Mouse (Mus musculus): Measurements from ENCODE around the gene Ppp1r35. TPM values are rescaled to one million over a fixed set of nuclear protein-coding genes. Genes with fewer than 3 reads are reported as not detected.
"Not testable (repeated sequence)": the region's sequence is repeated elsewhere in the genome, so short reads cannot be mapped to it uniquely, and the experiment has no call there.

Gene Ppp1r35
- total RNA-seq, 1 experiment from 2014 or later, result 12.8 TPM

DNA sequence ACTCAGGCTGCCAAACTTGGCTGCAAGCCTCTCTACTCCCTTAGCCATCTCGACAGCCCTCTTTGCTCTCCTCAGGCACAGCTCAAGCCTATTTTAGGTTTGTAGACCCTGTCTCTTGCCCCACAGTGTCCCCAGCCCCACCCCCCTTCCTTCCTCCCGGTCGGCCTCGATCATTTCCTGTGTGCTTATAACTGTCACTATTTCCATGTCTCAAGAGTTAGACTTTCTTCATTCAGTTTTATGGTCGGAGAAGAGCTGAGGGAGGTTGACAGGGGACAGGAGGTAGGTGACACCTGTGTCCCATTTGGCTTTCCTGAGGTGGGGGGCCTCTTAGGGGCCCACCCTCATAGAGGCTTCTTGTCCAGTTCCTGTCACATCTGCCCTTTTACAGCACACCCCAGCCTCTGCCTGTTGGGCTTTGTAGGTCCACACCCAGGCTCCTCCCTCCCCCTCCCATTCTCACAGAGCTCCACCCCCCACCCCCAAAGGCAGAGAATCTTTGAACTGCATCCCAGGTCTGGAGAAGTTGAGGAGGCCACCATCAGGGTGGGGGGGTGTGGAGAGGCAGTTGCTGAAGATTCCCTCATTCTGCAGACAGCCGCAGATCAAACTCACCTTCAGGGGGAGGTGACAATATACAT lies 29.3 kb upstream of the Ppp1r35 start:
- ATAC-seq (ENCODE audit: extremely low read depth, insufficient number of reproducible peaks, low FRiP score, poor library complexity, severe bottlenecking), result no peak

DNA sequence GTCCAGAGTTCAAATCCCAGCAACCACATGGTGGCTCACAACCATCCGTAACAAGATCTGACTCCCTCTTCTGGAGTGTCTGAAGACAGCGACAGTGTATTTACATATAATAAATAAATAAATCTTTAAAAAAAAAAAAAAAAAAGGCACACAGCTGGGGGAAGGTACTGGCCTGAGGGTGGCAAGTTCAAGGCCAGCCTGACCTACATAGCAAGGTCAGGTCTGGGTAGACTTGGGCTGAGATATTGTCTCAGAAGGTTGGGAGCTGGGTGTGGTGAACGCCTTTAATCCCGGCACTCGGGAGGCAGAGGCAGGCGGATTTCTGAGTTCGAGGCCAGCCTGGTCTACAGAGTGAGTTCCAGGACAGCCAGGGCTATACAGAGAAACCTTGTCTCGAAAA lies 28.4 kb upstream of the Ppp1r35 start:
- ATAC-seq (ENCODE audit: extremely low read depth, insufficient number of reproducible peaks, low FRiP score, poor library complexity, severe bottlenecking), result not testable (repeated sequence)

DNA sequence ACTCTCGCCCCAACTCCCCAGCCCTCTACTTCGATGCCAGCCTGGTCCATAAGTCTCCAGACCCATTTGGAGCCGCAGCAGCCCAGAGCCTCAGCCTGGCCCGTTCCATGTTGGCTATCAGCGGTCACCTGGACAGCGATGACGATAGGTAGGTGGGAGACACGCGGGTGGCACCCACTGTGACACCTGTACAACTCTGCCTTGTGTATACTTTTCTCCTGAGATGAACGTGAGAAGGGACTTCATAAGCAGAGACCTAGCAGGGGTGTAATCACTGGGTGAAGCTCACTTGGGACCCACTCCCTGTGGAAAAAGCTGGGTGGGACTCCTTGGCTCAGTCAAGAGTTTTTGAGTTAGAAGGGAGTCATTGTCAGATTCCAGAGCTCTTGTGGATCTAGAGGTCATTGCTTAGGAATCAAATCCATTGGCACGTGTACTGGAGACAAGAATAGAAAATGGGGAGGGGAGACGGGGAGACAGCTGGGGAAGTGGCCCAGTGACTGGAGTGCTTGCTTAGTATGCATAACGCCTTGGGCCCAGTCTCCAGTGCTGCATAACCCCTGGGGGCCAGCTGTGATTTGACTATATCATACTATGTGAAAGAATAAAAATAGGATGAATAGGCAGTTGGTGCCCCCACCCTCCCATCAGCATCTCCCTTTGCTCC lies 27.3 kb upstream of the Ppp1r35 start:
- ATAC-seq (ENCODE audit: extremely low read depth, insufficient number of reproducible peaks, low FRiP score, poor library complexity, severe bottlenecking), result no peak

DNA sequence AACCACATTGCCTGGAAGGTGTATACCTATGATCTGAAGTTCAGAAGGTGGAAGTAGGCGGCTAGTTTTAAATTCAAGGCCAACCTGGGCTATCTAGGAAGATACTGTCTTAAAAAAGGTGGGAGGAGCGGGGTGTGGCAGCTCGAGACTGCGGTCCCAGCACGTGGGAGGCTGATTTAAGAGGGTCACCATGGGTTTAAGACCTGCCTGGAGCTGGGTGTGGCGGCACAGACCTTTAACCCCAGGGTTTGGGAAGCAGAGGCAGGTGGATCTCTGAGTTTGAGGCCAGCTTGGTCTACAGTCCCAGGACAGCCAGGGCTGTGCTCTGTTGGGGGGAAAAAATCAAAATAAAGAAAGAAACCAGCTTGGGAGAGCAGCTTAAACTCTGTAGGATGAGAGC lies 26.7 kb upstream of the Ppp1r35 start:
- no peak for ATAC-seq (ENCODE audit: extremely low read depth, insufficient number of reproducible peaks, low FRiP score, poor library complexity, severe bottlenecking)

DNA sequence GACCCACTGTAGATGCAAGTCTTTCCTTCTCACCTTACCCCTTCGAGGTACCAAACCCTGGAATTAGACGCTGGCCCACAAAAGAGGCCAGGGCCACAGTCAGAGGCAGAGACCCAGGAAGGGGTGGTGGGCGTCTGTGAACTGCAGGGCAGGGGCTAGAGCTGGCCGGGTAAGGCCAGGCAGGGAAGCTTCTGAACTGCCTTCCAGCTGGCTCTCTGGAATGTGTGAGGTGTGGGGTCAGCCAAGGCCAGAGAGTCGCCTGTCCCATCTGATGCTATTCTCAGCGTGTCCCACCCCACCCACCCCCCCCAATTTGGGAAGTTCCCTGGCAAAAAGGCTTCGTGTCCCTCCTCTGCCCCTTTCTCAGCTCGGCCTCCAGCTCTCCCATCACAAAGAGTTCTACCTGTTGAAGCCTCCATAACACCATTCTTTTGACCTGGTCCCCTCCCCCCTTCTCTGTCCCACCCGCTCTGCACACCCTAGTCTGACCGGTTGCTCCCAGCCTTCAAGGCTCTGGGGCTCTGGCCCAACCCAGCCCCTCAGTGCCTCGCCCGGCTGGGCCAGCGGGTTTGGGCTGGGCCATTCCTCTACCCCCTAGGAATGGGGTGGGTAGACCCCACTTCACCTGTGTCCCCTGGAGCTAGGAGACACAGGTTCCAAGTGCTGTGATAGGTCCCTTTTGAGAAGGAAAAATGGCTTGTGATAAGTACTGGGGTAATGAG lies 25.4 kb upstream of the Ppp1r35 start:
- no peak for ATAC-seq (ENCODE audit: extremely low read depth, insufficient number of reproducible peaks, low FRiP score, poor library complexity, severe bottlenecking)

DNA sequence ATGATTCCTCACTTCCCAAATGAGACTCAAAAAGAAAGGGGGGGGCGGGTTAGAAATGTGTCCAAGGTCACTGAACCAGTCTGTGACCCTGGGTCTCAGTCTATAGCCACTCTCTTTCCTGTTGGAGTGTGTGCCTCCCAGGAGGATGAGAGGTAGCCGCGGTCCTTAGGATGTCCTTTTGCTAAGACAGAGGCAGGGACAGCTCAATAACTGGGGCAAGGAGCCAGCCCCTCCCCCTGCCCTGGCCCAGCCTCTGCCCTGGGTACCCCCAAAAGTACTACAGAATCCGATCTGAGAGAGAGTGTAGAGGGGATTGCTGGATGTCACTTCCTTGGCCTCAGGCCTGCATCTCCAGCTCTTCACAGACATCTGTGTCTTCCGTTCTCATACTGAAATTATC lies 23.2 kb upstream of the Ppp1r35 start:
- ATAC-seq (ENCODE audit: extremely low read depth, insufficient number of reproducible peaks, low FRiP score, poor library complexity, severe bottlenecking), result no peak

DNA sequence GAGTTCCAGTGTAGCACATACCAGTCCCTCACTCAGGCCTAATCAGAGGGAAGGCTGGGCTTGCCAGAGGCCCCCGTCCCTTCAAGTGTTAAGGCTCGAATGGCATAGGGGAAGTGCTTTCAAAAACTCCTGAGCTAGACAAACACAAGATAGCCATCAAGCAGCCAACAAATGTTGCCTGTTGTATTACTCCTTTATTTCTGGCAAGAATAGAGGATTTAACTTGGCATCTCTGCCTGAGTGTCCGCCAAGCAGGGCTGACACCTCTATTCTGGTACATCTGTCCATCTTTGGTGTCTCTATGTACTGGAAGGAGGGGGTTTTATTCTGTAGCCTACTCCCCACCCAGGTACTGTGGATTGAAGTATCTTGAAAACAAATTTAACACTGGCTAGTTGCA lies 22.5 kb upstream of the Ppp1r35 start:
- ATAC-seq (ENCODE audit: extremely low read depth, insufficient number of reproducible peaks, low FRiP score, poor library complexity, severe bottlenecking), result no peak

DNA sequence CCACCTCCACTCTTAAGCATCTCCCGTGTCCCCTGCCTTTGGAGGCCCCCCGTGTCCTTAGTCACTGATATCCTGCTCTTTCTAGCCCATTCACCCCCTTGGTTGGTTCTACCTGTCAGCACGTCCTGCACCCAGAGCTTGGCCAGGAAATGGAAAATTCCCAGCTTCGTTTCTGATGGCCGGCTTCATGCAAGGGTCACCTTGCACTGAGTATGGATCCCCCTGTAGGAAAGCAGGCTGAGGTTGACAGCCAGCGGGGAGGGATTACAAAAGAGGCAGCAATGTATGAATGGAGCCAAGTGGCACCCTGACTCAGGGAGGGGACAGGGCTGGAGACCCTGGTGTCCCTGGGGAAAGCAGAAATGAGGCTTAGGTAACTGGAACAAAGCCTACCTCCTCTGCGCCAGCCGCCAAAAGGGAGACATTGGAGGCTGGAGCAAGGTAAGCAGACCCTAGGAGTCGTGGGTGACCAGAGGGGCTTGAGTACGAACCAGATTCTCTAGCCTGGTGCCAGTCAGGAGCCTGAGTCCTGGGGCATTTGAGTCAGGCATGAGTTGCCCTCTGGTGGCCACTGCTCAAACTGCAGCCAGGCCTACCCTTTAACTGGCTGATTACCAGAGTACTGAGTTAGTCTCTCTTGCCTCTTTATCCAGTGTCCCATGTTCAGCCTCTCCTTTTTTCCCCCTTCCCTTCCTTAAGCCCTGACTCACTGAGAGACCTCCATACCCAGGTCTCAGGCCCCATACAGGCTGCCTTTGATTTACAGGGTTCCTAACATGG lies 21.6 kb upstream of the Ppp1r35 start:
- ATAC-seq (ENCODE audit: extremely low read depth, insufficient number of reproducible peaks, low FRiP score, poor library complexity, severe bottlenecking), result peak; percentile 77

DNA sequence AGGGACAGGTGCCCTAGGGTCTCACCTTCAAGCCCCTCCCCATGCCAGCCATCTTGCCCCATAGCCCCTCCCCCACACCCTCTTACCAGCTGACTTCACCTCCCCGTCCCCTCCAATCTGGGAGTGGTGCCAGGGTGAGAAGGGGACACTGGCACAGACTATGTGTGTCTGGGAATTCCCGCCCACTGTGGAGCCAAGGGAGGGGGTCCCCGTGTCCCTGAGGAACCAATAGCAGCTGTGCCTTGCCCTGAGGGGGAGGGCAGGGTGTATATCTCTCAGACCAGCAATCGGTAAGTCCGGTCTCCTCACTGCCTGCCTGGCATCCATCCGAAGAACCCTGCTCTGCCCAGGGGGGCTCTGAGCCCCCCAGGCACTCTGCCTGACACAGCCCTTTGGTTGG lies 20.8 kb upstream of the Ppp1r35 start:
- no peak for ATAC-seq (ENCODE audit: extremely low read depth, insufficient number of reproducible peaks, low FRiP score, poor library complexity, severe bottlenecking)

DNA sequence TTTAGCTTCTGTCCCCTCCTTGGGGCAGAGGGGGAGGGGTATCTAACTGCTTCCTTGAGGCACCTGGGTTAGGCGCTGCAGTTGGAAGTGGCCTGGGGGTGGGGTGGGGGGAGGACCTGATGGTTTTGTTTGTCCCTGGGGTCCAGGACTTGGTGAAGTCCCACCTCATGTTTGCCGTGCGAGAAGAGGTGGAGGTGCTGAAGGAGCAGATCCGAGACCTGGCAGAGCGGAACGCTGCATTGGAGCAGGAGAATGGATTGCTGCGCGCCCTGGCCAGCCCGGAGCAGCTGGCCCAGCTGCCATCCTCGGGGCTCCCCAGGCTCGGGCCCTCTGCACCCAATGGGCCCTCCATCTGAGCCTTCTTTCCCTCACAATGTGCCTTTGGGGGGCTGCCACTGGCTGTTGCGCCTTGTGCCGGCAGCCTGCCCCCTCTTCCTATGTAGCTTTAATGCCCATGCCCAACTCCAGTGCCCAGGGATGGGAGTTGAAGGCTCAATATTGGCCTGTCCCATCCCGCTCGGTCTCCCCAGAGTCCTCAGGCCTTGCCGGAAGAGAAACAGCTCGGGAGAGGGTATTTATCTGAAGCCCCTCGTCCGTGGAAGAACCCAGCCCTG lies 19.6 kb upstream of the Ppp1r35 start:
- ATAC-seq (ENCODE audit: extremely low read depth, insufficient number of reproducible peaks, low FRiP score, poor library complexity, severe bottlenecking), result no peak

DNA sequence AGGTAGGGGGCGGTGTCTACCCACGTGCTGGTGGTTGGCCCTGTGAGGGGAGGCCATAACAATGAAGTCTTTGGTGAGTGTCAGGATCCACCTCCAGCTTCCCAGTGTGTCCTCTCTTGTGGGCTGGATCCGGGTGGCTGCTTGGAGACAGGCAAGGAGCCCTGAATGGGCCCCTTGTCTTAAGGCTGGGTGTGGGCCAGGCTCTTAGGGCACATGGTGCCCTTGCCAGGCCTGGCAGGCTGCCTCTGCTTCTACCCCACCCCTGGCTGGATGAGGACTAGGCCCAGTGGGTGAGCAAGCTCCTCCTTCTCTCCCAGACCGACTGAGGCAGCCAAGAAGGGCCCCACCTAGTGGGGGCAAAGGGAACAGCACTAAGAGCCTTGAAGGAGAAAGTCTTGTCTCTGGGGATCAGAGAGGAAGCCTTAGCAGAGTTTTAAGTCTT lies 18.7 kb upstream of the Ppp1r35 start:
- ATAC-seq (ENCODE audit: extremely low read depth, insufficient number of reproducible peaks, low FRiP score, poor library complexity, severe bottlenecking), result peak; percentile 67

DNA sequence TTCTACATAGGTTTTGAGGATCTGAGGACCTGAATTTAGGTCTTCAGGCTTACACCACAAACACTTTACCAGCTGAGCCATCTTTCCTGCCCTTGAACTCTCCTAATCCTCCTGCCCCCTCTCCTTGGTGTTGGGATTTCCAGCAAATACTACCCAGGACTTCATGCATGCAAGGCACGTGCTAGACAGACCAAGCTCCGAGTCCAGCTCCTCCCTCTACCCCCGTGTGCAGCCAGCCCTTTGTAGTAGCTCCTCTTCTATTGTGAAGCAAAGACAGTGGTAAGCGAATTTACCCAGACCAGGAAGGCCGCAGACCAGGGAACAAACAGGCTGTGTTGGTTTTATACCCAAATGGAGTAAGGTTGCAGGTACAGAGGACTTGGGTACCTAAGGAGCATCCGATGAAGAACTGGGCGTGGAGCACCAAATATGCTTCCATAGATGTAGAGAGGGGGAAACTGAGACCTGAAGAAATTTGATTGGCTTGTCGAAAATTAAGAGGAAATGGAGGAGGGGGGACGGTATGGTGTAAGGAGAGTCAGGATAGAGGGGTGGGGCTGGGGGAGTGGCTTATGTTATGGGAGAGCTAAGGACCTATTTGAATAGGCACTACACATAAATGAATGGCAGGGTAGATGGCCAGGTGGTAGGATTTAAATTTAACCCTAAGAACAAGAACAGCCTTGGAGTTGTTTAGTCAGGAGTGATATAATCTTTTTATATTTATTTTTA lies 13.9 kb upstream of the Ppp1r35 start:
- ATAC-seq (ENCODE audit: extremely low read depth, insufficient number of reproducible peaks, low FRiP score, poor library complexity, severe bottlenecking), result no peak

DNA sequence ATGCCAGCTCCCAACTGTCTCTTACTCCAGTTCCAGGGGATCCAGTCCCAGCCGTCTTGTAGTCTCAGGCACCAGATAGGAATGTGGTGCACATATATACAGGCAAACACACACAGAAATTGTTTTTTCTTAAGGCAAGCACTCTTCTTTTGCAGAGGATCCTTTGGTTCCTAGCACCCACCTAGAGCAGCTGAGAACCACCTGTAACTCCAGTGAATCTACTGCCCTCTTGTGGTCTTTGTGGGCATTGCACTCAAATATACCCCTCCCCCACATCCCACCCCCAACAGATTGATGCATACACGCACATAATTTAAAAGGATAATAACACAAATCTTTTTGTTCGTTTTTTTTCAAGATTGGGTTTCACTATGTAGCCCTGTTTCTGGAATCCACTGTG lies 12.4 kb upstream of the Ppp1r35 start:
- ATAC-seq (ENCODE audit: extremely low read depth, insufficient number of reproducible peaks, low FRiP score, poor library complexity, severe bottlenecking), result 0 out of 2 replicates have a peak, but pooled peaks have one; percentile 17

DNA sequence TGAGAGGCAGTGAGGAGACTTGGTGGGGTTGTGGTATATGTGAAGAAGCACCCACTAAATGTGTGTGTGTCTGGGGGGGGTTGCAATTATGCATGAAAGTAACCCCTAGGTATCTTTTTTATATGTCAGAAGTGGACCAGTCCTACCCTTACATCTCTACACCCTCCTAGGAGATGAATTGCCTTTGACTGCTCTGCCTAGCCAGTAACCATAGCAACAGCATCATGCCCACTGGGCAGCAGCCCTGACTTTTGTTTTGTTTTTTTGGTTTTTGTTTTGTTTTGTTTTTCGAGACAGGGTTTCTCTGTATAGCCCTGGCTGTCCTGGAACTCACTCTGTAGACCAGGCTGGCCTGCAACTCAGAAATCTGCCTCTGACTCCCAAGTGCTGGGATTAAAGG lies 10.2 kb upstream of the Ppp1r35 start:
- no peak for ATAC-seq (ENCODE audit: extremely low read depth, insufficient number of reproducible peaks, low FRiP score, poor library complexity, severe bottlenecking)

DNA sequence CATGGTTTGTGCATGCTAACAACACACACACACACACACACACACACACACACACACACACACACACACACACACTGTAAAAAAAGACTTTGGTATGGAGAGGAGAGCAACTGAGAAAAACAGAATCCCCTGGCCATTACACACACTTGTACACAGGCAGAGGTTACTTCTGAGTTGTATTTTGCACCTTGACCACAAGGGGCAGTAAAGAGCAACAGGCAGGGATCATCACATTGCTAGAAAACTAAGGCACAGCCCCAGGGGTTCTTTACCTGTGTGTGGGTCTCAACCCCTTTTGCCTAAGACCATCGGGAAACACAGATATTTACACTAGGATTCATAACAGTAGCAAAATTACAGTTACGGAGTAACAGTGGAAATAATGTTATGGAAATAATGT lies 7.9 kb upstream of the Ppp1r35 start:
- peak; percentile 84 for ATAC-seq (ENCODE audit: extremely low read depth, insufficient number of reproducible peaks, low FRiP score, poor library complexity, severe bottlenecking)

DNA sequence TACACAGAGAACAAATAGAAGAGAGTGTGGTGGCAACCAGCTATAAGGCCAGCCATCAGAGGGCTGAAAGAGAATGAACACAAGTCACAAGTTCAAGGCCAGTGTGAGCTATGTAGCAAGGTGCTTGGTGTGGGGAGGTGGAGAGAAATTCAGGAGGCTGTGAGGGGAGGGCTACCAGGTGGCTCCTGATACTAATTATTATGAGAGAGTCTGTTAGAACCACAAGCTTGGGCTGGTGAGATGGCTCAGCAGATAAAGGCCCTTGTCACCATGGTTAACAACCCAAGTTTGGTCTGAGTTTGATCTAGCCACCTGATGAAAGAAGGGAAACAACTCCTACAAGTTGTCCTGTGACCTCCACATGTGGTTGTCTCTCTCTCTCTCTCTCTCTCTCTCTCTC lies 5.9 kb upstream of the Ppp1r35 start:
- ATAC-seq (ENCODE audit: extremely low read depth, insufficient number of reproducible peaks, low FRiP score, poor library complexity, severe bottlenecking), result no peak

DNA sequence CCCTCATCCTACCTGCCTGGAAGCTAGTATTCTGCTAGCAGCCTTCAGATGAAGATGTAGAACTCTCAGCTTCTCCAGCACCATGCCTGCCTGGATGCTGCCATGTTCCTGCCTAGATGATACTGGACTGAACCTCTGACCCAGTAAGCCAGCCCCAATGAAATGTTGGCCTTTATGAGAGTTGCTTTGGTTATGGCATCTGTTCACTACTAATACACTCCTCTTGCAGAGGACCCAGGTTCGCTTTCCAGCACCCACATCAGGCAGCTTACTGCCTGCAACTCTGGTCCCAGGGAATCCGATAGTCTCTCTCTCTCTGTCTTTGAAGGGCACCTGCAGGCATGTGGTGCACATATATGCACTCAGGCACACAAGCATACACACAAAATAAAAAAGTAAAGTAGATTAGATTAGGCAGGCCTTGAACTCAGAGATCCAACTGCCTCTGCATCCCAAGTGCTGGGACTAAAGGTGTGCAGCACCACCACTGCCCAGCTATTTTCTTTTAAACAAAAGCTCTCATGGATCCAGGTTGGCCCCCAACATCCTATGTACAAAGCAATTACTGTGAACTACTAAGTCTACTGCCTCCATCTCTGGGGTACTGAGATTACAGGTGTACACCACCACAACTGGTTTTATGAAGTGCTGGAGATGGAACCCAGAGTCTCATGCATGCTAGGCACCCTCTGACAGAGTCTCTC lies 2.9 kb upstream of the Ppp1r35 start:
- no peak for ATAC-seq (ENCODE audit: extremely low read depth, insufficient number of reproducible peaks, low FRiP score, poor library complexity, severe bottlenecking)

DNA sequence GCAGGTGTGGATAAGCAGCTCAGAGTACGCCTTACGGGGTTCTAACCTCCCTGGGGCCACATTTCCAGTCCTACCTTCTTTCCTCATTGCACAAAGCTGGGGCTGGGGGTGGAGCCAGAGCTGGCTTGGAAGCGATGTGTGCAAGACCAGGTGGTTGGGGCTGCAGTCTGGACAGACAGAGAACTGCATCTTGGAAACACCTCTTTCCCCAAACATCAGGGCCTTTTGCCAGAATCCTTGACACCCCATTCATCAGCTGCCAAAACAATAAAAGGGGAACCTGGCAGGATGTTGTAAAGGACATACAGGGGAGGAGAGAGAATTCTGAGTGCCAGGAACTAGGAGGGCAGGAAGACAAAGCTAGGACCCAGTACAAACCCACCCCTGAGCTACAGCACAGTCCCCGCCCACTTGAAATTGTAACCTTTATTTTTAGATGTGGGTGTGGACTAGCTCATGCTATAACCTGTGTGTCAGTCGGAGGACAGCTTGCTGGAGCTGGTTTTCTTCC lies 2.2 kb upstream of the Ppp1r35 start:
- peak; percentile 10; the same call in 1 of the 2 replicates for ATAC-seq (ENCODE audit: extremely low read depth, insufficient number of reproducible peaks, low FRiP score, poor library complexity, severe bottlenecking)

Measured in neutrophil, adult 5-6 weeks (primary cell).